Mouse (Mus musculus) kidney, embryonic 14.5 days (tissue): Measurements from ENCODE around the gene Edf1. TPM values are rescaled to one million over a fixed set of nuclear protein-coding genes. Genes with fewer than 3 reads are reported as not detected.

Experiments used
- ATAC-seq: fragments of 200-750 bp; cut with Nextera tagmentation; 2 replicates; pipeline ENCODE4 v1.8.0; 2017; ENCODE audit warnings: moderate number of reproducible peaks, mild to moderate bottlenecking, moderate TSS enrichment, moderate library complexity; ENCODE audit not compliant: low FRiP score, low TSS enrichment
- H3K27ac ChIP-seq: fragments of 300-500 bp; sonication (generic); 2 replicates; pipeline ENCODE4 v1.5.1; 2014; ENCODE audit warnings: low read depth, mild to moderate bottlenecking, low read length, moderate library complexity, mixed read lengths
- H3K27me3 ChIP-seq: fragments of 300-500 bp; sonication (generic); 2 replicates; pipeline ENCODE4 v1.6.1; 2014; ENCODE audit warnings: mild to moderate bottlenecking, low read length; ENCODE audit not compliant: control insufficient read depth, insufficient read depth
- H3K36me3 ChIP-seq: fragments of 300-500 bp; sonication (generic); 2 replicates; pipeline ENCODE4 v1.6.1; 2014; ENCODE audit warnings: low read length, mixed read lengths; ENCODE audit not compliant: control insufficient read depth, insufficient read depth
- H3K4me1 ChIP-seq: fragments of 300-500 bp; sonication (generic); 2 replicates; pipeline ENCODE4 v1.6.1; 2014; ENCODE audit warnings: low read length, mixed read lengths; ENCODE audit not compliant: control insufficient read depth, insufficient read depth
- H3K4me2 ChIP-seq: fragments of 300-500 bp; sonication (generic); replicated peaks from 2 replicates; pipeline ENCODE4 v1.6.1; 2014; ENCODE audit warnings: low read depth, mild to moderate bottlenecking, low read length
- H3K4me3 ChIP-seq: fragments of 300-500 bp; sonication (generic); 2 replicates; pipeline ENCODE4 v1.5.1; 2014; ENCODE audit warnings: mild to moderate bottlenecking, low read length
- H3K9ac ChIP-seq: fragments of 300-500 bp; sonication (generic); 2 replicates; pipeline ENCODE4 v1.6.1; 2014; ENCODE audit warnings: low read depth, mild to moderate bottlenecking, low read length, moderate library complexity
- H3K9me3 ChIP-seq: fragments of 300-500 bp; sonication (generic); 2 replicates; pipeline ENCODE4 v1.6.1; 2016; ENCODE audit warnings: low read length; ENCODE audit not compliant: control insufficient read depth
- WGBS: fragments of 180-500 bp; shearing (Covaris S2); extraction: QIAGEN DNeasy Blood & Tissue Kit; methylation state at CpG from one replicate; pipeline ENCODE4 v1.1.7; 2014; 5-methylcytosine and 5-hydroxymethylcytosine counted together
- polyA plus RNA-seq: library from polyadenylated mRNA; unstranded; fragments of >200 nt; fragmentation: Nextera tagmentation; extraction: Ambion mirVana; gene quantifications from 2 replicates; pipeline ENCODE4 v1.2.1, GENCODE M21; 2014

Edf1 gene
- polyA plus RNA-seq, 1 experiment from 2014 or later: 314 TPM

DNA sequence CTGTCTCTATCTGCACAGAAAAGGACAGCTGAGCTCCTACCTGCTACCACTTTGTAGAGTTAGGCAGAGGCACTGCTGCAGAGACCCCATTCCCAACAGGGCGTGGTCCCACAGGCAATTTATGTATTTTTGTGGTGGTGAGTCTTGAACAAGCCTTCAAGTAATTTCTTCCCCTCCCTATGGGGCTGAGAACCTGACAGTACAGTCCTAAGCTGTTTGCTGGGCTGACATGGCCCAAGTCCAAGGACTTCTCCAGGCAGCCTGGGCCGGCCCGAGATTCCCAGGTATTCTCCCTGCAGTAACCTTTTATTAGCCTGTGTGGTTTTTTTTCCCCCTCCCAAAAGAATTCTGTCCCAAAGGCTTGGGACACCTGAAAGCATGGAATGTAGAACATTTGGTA, 26.5 kb downstream of the Edf1 start:
- H3K27ac ChIP-seq: no peak overlapping the region
- WGBS: 91% methylated on average over 3 of the region's 3 CpGs
- no peak overlapping the region for H3K9ac ChIP-seq
- peaks cover 21% of the 10 kb centered on the region for H3K27me3 ChIP-seq
- no peak for ATAC-seq
- peaks cover 57% of the 10 kb centered on the region for H3K36me3 ChIP-seq
- no peak overlapping the region for H3K4me2 ChIP-seq
- peaks cover 22% of the 10 kb centered on the region for H3K4me1 ChIP-seq
- H3K9me3 ChIP-seq: no peaks in the 10 kb centered on the region
- H3K4me3 ChIP-seq: no peak overlapping the region

DNA sequence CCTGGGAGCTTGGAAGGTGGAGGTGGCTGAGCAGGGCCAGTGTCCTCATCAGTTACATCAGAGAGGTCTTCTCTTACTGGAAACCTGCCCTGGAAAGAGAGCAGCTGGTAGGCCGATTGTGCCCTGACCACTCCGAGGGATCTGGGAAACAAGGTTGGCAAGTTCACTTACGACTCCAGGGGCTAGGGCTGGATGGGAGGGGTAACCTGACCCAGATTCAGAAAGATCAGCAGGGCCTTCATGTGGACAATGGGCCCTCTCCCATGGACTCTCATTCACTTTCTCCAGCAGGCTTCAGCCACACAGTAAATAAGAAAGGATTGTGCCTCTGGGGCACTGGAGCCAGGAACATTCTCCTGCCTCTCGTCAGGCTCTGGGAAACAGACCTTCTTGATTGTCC, 27.2 kb downstream of the Edf1 start:
- no peak for ATAC-seq
- no peaks in the 10 kb centered on the region for H3K9me3 ChIP-seq
- H3K4me2 ChIP-seq: no peak overlapping the region
- H3K27ac ChIP-seq: no peak overlapping the region
- WGBS: 91% methylated on average over 4 of the region's 4 CpGs
- H3K27me3 ChIP-seq: peaks cover 14% of the 10 kb centered on the region
- no peak overlapping the region for H3K9ac ChIP-seq
- no peak overlapping the region for H3K4me3 ChIP-seq
- H3K36me3 ChIP-seq: peaks cover 64% of the 10 kb centered on the region
- H3K4me1 ChIP-seq: peaks cover 15% of the 10 kb centered on the region

DNA sequence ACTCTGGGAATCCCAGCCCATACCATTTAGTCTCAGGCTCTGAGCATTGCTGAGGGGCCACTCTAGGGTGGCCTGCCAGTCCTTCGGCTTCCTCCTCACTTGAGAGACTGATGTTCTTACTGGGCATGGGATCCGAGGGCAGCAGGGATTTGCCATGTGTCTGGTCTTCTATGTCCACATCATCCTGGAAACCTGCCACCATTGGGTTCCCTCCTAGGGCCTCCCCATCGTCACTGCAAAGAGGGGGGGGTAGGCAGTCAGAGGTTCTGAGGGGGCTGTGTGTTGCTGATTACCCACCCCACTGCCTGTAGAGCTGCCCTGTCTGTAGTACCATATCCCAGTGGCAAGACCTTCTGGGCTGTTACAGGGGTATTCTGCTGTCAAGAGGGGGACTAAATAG, 28.0 kb downstream of the Edf1 start:
- H3K9me3 ChIP-seq: no peaks in the 10 kb centered on the region
- H3K4me3 ChIP-seq: no peak overlapping the region
- 94% methylated on average over 3 of the region's 3 CpGs for WGBS
- no peak overlapping the region for H3K9ac ChIP-seq
- H3K36me3 ChIP-seq: peaks cover 68% of the 10 kb centered on the region
- peaks cover 6% of the 10 kb centered on the region for H3K27me3 ChIP-seq
- H3K27ac ChIP-seq: no peak overlapping the region
- ATAC-seq: no peak
- no peak overlapping the region for H3K4me2 ChIP-seq
- peaks cover 13% of the 10 kb centered on the region for H3K4me1 ChIP-seq

DNA sequence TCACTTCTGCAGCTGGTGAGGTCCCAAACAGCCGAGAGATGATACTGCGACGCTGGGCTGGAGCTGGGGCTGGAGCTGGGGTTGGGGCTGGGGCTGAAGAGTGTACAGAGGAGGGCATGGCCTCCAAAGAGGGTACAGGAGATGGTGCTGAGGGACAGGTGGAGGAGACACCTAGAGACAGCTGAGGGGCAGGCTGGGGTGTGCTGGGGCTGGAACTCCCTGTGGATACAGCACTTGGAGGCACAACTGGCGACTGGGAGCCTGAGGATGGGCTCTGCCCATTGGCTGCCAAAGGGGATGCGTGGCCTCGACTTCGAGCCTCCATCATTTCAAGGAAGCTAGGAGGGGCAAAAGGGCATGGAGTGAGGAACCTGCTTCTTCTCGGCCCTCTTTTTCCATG, 29.6 kb downstream of the Edf1 start:
- Histone ChIP-seq H3K36me3 (peaks cover 84% of the 10 kb centered on the region), H3K9ac (no peak overlapping the region), H3K9me3 (no peaks in the 10 kb centered on the region), H3K4me2 (no peak overlapping the region), H3K4me1 (peaks cover 6% of the 10 kb centered on the region), H3K27me3 (no peaks in the 10 kb centered on the region), H3K27ac (no peak overlapping the region), H3K4me3 (no peak overlapping the region)
- WGBS: 88% methylated on average over 8 of the region's 8 CpGs
- no peak for ATAC-seq

DNA sequence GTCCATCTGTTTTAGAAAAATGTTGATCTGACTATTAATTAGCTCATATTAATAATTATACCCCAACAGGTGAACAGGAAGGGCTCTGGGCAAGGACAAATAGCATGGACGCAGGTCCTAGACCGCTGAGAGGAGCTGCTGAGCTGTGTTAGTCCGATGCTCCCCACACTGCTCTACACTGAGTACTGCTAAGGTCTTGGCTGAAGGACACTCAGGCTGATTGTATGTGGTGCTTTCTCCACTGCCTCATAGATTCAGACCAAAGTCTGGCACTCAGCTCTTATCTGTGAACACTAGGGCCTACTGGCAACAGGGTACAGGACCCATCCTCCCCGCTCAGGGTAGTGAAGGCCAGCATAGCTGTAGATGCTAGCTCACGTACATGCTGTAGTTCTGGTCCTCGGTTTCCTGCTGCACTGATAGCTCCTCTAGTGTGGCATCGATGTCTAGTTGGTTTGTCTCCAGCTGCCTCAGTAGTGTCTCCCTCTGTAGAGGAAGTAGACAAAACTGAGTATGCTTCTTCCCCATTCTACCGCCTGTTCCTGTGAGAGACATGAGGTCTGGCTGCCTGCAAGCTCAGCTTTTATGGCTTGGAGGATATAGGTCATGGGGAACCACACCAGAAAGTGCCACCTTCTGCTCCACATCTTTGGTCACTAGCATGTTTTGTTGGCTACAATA, 30.7 kb downstream of the Edf1 start:
- no peaks in the 10 kb centered on the region for H3K4me1 ChIP-seq
- H3K9me3 ChIP-seq: no peaks in the 10 kb centered on the region
- no peak overlapping the region for H3K4me3 ChIP-seq
- H3K36me3 ChIP-seq: peaks cover 90% of the 10 kb centered on the region
- no peaks in the 10 kb centered on the region for H3K27me3 ChIP-seq
- ATAC-seq: no peak
- H3K9ac ChIP-seq: no peak overlapping the region
- WGBS: 94% methylated on average over 8 of the region's 8 CpGs
- no peak overlapping the region for H3K27ac ChIP-seq
- no peak overlapping the region for H3K4me2 ChIP-seq

DNA sequence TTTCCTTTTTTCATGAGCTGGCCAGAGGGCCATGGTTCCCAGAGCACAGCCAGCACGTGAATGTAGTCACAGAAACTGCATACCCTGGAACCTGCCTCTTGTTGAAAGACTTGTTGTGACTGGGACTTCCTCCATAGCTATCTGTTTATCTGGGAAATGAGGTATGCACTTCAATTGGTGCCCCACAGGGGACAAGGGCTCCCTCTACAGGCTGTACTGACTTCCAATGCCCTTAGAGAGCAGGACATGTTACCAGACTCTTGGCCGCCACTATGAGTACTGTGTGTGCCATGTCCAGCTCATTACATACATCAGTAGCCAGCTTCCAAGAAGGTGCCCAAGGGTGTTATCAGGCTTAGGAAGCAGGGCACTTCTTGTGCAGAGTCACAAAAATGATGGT, 34.2 kb downstream of the Edf1 start:
- H3K4me3 ChIP-seq: no peak overlapping the region
- ATAC-seq: no peak
- no peak overlapping the region for H3K27ac ChIP-seq
- no peak overlapping the region for H3K4me2 ChIP-seq
- H3K27me3 ChIP-seq: no peaks in the 10 kb centered on the region
- 89% methylated on average over 2 of the region's 2 CpGs for WGBS
- no peak overlapping the region for H3K9ac ChIP-seq
- H3K36me3 ChIP-seq: peaks cover 85% of the 10 kb centered on the region
- H3K4me1 ChIP-seq: no peaks in the 10 kb centered on the region
- no peaks in the 10 kb centered on the region for H3K9me3 ChIP-seq

DNA sequence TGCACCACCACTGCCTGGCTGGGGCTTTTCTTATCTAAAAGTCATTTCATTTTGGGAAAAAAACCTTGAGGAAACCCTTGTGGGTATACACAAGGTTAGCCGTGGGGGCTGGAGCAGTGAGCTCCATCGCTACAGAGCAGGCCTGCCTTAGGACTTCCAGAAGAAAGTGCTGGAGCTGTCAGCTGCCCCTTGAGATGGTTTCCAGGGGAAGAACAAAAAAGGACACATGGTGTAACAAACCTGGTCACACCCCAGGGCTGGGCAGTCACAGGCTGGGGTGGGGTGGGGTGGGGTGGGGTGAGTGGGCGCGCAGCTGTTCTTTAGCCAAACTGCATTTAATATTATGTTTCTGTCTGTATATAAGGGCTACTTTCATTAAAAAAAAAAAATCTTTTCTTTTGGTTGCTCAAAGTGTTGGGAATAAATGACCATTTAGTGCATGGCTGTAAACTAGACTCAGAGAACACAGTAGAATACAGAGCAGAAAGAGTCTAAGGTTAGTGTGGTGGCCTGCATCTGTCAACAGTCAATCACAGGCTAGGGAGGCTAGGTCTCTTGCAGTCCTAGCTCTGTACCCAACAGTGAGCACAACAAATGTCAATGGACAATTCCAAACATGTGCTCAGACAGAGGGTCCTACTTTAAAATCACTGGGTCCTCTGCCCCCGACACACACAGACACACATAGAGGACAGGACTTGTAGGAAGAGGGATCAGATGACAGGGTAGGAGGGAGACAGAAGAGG, 39.3 kb downstream of the Edf1 start:
- Histone ChIP-seq H3K4me1 (no peaks in the 10 kb centered on the region), H3K9ac (no peak overlapping the region), H3K4me2 (no peak overlapping the region), H3K4me3 (no peak overlapping the region), H3K27me3 (no peaks in the 10 kb centered on the region), H3K9me3 (no peaks in the 10 kb centered on the region), H3K27ac (no peak overlapping the region), H3K36me3 (peaks cover 94% of the 10 kb centered on the region)
- whole genome bisulfite sequencing: 92% methylated on average over 5 of the region's 5 CpGs
- ATAC-seq: no peak

DNA sequence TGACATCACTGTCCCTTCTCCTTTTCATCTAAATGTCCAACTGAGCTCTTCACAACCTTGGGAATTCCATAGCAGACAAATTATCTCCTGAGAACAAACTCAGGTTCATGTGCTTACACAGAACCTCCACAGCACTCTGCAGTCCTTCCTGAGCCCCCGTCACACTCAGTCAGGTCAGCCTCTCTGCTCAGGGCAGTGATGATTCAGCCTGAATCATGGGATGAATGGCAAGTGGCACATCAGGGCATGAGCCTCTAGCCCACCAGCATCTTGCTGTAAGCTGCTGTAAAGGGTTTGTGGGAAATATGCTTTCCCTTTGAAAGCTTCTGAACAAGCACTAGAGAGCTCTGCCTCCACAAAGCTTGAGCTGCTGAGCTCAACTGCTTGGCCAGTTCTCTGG, 41.1 kb downstream of the Edf1 start:
- Histone ChIP-seq H3K9me3 (no peaks in the 10 kb centered on the region), H3K4me1 (no peaks in the 10 kb centered on the region), H3K4me2 (no peak overlapping the region), H3K4me3 (no peak overlapping the region), H3K27me3 (no peaks in the 10 kb centered on the region), H3K9ac (no peak overlapping the region), H3K36me3 (peaks cover 88% of the 10 kb centered on the region), H3K27ac (no peak overlapping the region)
- no peak for ATAC-seq
- WGBS: 96% methylated on average over 1 of the region's 1 CpGs

DNA sequence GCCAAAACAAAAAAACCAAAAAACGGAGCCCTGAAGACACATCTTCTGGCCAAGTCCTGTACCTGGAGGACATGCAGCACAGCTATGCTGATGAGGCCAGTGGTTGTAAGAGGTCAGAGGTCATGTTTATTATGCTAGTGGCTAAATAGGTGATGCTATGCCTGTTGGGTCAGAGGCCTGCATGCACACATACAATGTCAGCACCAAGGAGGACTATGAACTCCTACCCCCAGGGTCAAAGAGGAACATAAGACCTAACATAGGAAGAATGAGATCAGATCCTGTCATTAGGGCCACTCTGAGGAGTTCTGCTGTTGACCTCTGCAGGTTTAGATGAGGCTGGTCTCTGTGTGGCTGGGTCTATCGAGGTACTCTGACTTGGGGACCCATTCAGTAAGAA, 42.4 kb downstream of the Edf1 start:
- H3K4me3 ChIP-seq: no peak overlapping the region

More for the DNA sequence above, 42.4 kb downstream of the Edf1 start:
- no peak for ATAC-seq
- Histone ChIP-seq H3K4me2 (no peak overlapping the region), H3K27me3 (no peaks in the 10 kb centered on the region), H3K9me3 (no peaks in the 10 kb centered on the region), H3K4me1 (no peaks in the 10 kb centered on the region), H3K36me3 (peaks cover 80% of the 10 kb centered on the region), H3K9ac (no peak overlapping the region), H3K27ac (no peak overlapping the region)
- WGBS: 86% methylated on average over 2 of the region's 2 CpGs
